Mouse (Mus musculus) adipose tissue, adult 10 weeks (tissue): ENCODE data around the gene Clec4n. TPM values are rescaled to one million over a fixed set of nuclear protein-coding genes. Genes with fewer than 3 reads are reported as not detected.

Experiments
- polyA plus RNA-seq: library from polyadenylated mRNA; stranded (reverse); fragments of 350-450 nt; fragmentation: Illumina TruSeq; extraction: RNeasy Lipid Tissue Mini Kit (QIAGEN cat#74804); gene quantifications from one replicate; pipeline ENCODE4 v1.2.3, GENCODE M21; 2014; ENCODE audit warnings: low read depth, low replicate concordance

The Clec4n gene
- 2.5 TPM for polyA plus RNA-seq

DNA sequence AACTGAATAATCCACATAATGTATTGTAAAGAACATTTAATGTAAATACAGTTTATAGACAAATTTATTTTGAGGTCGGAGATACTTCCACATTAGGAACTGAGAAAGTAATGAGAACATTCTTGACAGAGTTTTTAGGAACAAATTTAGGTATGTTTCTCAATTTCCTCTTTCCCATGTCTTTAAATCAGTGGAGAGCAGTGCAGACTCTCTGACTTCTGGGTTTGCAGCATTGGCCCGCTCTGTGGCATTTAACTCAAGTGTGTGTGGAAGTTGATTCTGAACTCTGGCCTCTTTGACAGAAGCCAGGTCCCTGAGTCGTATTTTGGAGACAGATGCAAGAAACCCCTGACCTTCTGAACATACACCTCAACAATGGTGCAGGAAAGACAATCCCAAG, at the start of gene Clec4n:
Gene Clec4n (plus strand): TSS at position 200 of the 400 bp plus-strand sequence.

DNA sequence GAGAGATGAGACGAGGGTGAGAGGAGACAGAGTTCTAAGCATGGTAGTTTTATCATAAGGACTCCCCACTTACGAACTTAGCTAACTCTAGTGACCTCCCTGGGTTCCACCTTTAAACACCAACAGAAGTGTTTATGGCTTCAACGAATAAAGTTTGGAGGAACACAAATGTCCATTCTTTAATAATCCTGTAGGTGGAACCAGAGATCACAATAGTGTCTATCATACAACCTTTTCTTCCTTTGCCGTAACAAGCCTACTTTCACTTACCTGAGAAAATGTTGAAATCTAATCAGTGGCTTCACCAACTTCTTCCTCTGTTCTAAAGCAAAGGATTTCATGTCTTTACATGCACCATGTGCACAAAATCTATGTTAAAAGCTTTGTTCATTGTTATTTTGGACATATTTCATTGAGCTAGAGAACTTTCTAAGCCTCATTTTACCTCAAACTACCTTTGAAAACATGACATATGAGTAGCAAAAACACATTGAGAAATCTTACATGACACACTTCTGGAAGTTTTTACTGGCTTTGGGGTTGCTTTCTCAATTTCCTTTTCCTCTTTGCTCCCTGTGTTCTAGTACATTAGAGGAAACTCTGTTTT, 32.0 kb downstream of the Clec4n start, which contains the start of gene Clec4d:
Gene Clec4d (plus strand): TSS at position 557 of the 607 bp plus-strand sequence.

DNA sequence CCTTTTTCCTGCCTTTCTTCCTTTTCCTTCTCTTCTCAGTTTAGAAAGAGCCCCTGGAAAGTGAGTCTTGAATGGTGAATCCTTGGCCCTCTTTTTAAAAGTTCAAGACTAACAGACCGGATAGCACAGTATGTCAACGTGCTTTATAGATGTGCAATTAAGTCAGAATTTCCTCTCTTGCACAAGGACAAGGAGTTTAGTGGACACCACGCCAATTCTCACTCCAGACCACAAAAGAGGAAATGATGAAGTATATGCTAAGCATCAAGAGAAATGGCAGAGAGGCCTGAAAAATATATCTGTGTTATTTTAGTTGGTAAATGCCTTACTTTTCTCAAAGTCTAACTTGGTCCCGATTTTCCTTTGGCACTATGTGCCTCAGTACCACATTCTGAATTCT, 60.1 kb downstream of the Clec4n start, which contains the start of gene Clec4e:
Gene Clec4e (minus strand): TSS at position 118 of the 400 bp plus-strand sequence.

Other genes with a start within 250 kb of the Clec4n start
- gene Clec4a4, start 239.5 kb upstream of the Clec4n start, polyA plus RNA-seq, result not detected
- 6.8 TPM for gene Clec4b1, start 179.9 kb upstream of the Clec4n start, polyA plus RNA-seq
- 9.5 TPM for gene Clec4a2, start 123.4 kb upstream of the Clec4n start, polyA plus RNA-seq
- not detected for gene Clec4b2, start 57.0 kb upstream of the Clec4n start, polyA plus RNA-seq
- 1.1 TPM for gene Clec4d, start 32.3 kb downstream of the Clec4n start, polyA plus RNA-seq
- 0.16 TPM for gene Clec4e, start 60.0 kb downstream of the Clec4n start, polyA plus RNA-seq
- gene Vmn2r19, start 78.5 kb downstream of the Clec4n start, polyA plus RNA-seq, result not detected
- not detected for gene Vmn2r20, start 188.3 kb downstream of the Clec4n start, polyA plus RNA-seq